Mouse (Mus musculus) common myeloid progenitor, adult 5-6 weeks (primary cell): ENCODE measurements around the gene Ttc12. TPM values are rescaled to one million over a fixed set of nuclear protein-coding genes. Genes with fewer than 3 reads are reported as not detected.
A peak's percentile ranks its signal among the peaks of the same experiment; 100 is the strongest.

Experiments used
- ATAC-seq: replicated peaks from 2 replicates; pipeline ENCODE4 v1.8.0; 2016; ENCODE audit warnings: low read depth, mild to moderate bottlenecking, moderate TSS enrichment, inconsistent platforms; ENCODE audit not compliant: poor library complexity, severe bottlenecking
- total RNA-seq: library from RNA; stranded (forward); fragments of 200-1000, 187-1606 nt; gene quantifications from 2 replicates; pipeline ENCODE4 v1.2.3, GENCODE M21; 2017

Gene Ttc12
- total RNA-seq, 1 experiment from 2014 or later, result 1.6 TPM

- peak; percentile 94 for ATAC-seq
Observed at GRCm38 (mm10) chr9:49493979-49494649, 8.1 kb upstream of the Ttc12 start.

GRCm38 (mm10) chr9:49490609-49491008, 4.6 kb upstream of the Ttc12 start:
- no peak for ATAC-seq

GRCm38 (mm10) chr9:49488912-49489895, 3.2 kb upstream of the Ttc12 start:
- ATAC-seq, result peak; percentile 76

- ATAC-seq, result no peak
Observed at GRCm38 (mm10) chr9:49488258-49488657, 2.2 kb upstream of the Ttc12 start.

GRCm38 (mm10) chr9:49487657-49487943, 1.6 kb upstream of the Ttc12 start:
- no peak for ATAC-seq

GRCm38 (mm10) chr9:49486805-49487656, 1.0 kb upstream of the Ttc12 start:
- no peak for ATAC-seq

GRCm38 (mm10) chr9:49485250-49485891, 654 bp downstream of the Ttc12 start:
- ATAC-seq, result no peak

GRCm38 (mm10) chr9:49483316-49483715, 2.7 kb downstream of the Ttc12 start:
- ATAC-seq, result peak; percentile 70

GRCm38 (mm10) chr9:49472126-49472525, 13.9 kb downstream of the Ttc12 start:
- no peak for ATAC-seq

- no peak for ATAC-seq
Observed at GRCm38 (mm10) chr9:49470946-49471345, 15.1 kb downstream of the Ttc12 start.

- ATAC-seq, result no peak
Observed at GRCm38 (mm10) chr9:49470006-49470405, 16.0 kb downstream of the Ttc12 start.

GRCm38 (mm10) chr9:49456136-49456535, 29.9 kb downstream of the Ttc12 start:
- no peak for ATAC-seq

GRCm38 (mm10) chr9:49452396-49452795, 33.6 kb downstream of the Ttc12 start:
- no peak for ATAC-seq

GRCm38 (mm10) chr9:49450491-49450890, 35.5 kb downstream of the Ttc12 start:
- no peak for ATAC-seq

GRCm38 (mm10) chr9:49442621-49443020, 43.4 kb downstream of the Ttc12 start:
- no peak for ATAC-seq

- ATAC-seq, result no peak
Observed at GRCm38 (mm10) chr9:49427478-49427877, 58.5 kb downstream of the Ttc12 start.

- no peak for ATAC-seq
Observed at GRCm38 (mm10) chr9:49426921-49427320, 59.1 kb downstream of the Ttc12 start, which contains the start of gene Ankk1. TSS of gene Ankk1 (minus strand) at chr9:49427021.

GRCm38 (mm10) chr9:49425585-49425984, 60.4 kb downstream of the Ttc12 start:
- no peak for ATAC-seq

- no peak for ATAC-seq
Observed at GRCm38 (mm10) chr9:49423866-49424265, 62.2 kb downstream of the Ttc12 start.

- no peak for ATAC-seq
Observed at GRCm38 (mm10) chr9:49410621-49411020, 75.4 kb downstream of the Ttc12 start.
